Mouse (Mus musculus) left cerebral cortex, adult 8-10 months (tissue): ENCODE results near the gene Eif4g1. TPM values are rescaled to one million over a fixed set of nuclear protein-coding genes. Genes with fewer than 3 reads are reported as not detected.
"Not testable (repeated sequence)": the region's sequence is repeated elsewhere in the genome, so short reads cannot be mapped to it uniquely, and the experiment has no call there.

ENCODE experiments used
- DNase-seq, 2 experiments: peaks; one replicate each; pipeline ENCODE4 v3.0.0; 2022; ENCODE audit warnings: low spot score in 2 of 2
- total RNA-seq, 4 experiments: library from RNA; stranded (reverse); gene quantifications; 2 replicates each; pipeline ENCODE4 v1.2.4; 2022

Eif4g1 gene
- total RNA-seq = 100 to 1,000 TPM; 253 to 267 (median 263) TPM

GRCm38 (mm10) chr16:20668013-20668412, at the start of gene Eif4g1:
TSS of gene Eif4g1 (plus strand) at chr16:20668313.
- not testable (repeated sequence) for DNase-seq

GRCm38 (mm10) chr16:20619541-20620398, 48.3 kb upstream of the Eif4g1 start:
- DNase-seq = no peak

- no peak for DNase-seq
Measured at GRCm38 (mm10) chr16:20620399-20620735, 47.7 kb upstream of the Eif4g1 start.

- no peak for DNase-seq
Measured at GRCm38 (mm10) chr16:20620751-20621190, 47.3 kb upstream of the Eif4g1 start.

- DNase-seq = no peak
Measured at GRCm38 (mm10) chr16:20621191-20621990, 46.7 kb upstream of the Eif4g1 start, which contains the start of gene Camk2n2. TSS of gene Camk2n2 (minus strand) at chr16:20621287.

- DNase-seq = no peak
Measured at GRCm38 (mm10) chr16:20621991-20622685, 46.0 kb upstream of the Eif4g1 start.

GRCm38 (mm10) chr16:20623211-20623610, 44.9 kb upstream of the Eif4g1 start:
- no peak for DNase-seq

GRCm38 (mm10) chr16:20628871-20629391, 39.2 kb upstream of the Eif4g1 start:
- peak in 1 of 2 experiments; percentile 63 for DNase-seq

GRCm38 (mm10) chr16:20629731-20630634, 38.1 kb upstream of the Eif4g1 start, which contains the start of gene Ece2:
TSS of gene Ece2 (plus strand) at chr16:20629828.
- no peak for DNase-seq

- DNase-seq = no peak
Measured at GRCm38 (mm10) chr16:20637410-20637809, 30.7 kb upstream of the Eif4g1 start.

- DNase-seq = no peak
Measured at GRCm38 (mm10) chr16:20638367-20638766, 29.7 kb upstream of the Eif4g1 start.

GRCm38 (mm10) chr16:20642161-20642560, 26.0 kb upstream of the Eif4g1 start:
- peak; percentile 46 to 74 for DNase-seq

- no peak for DNase-seq
Measured at GRCm38 (mm10) chr16:20643911-20644310, 24.2 kb upstream of the Eif4g1 start.

- DNase-seq = peak; percentile 91 to 96
Measured at GRCm38 (mm10) chr16:20651076-20651946, 16.8 kb upstream of the Eif4g1 start, which contains the start of gene Psmd2. TSS of gene Psmd2 (plus strand) at chr16:20651652.

GRCm38 (mm10) chr16:20651947-20652310, 16.2 kb upstream of the Eif4g1 start:
- no peak for DNase-seq

- DNase-seq = no peak
Measured at GRCm38 (mm10) chr16:20653315-20653714, 14.8 kb upstream of the Eif4g1 start.

- DNase-seq = no peak
Measured at GRCm38 (mm10) chr16:20657661-20658060, 10.5 kb upstream of the Eif4g1 start.

- no peak for DNase-seq
Measured at GRCm38 (mm10) chr16:20670291-20670690, 2.2 kb downstream of the Eif4g1 start.

- DNase-seq = no peak
Measured at GRCm38 (mm10) chr16:20671886-20672285, 3.8 kb downstream of the Eif4g1 start.
